Mouse (Mus musculus) monocyte, adult 5-6 weeks (primary cell): Measurements from ENCODE around the gene Tlr5. TPM values are rescaled to one million over a fixed set of nuclear protein-coding genes. Genes with fewer than 3 reads are reported as not detected.

Experiments used
- ATAC-seq: fragments of 153-309, 156-312 bp; replicated peaks from 2 replicates; pipeline ENCODE4 v1.8.0; 2017; ENCODE audit warnings: mild to moderate bottlenecking; ENCODE audit not compliant: low TSS enrichment, insufficient number of reproducible peaks, severe bottlenecking, poor library complexity, low FRiP score
- total RNA-seq: library from RNA; stranded (forward); fragments of 200-1000, 200-491, 200-594 nt; gene quantifications from 3 replicates; pipeline ENCODE4 v1.2.3, GENCODE M21; 2017

Gene Tlr5
- total RNA-seq: 0.48 to 0.53 TPM in 2 of 3 replicates, not detected in the other

GRCm38 (mm10) chr1:182954287-182955046 lies at the start of gene Tlr5:
Gene Tlr5 (plus strand): TSS chr1:182954788.
- ATAC-seq: no peak

GRCm38 (mm10) chr1:182905669-182906068 lies 48.9 kb upstream of the Tlr5 start:
- no peak for ATAC-seq

- peak; percentile 74 for ATAC-seq
Observed at GRCm38 (mm10) chr1:182908050-182909036, 46.2 kb upstream of the Tlr5 start.

GRCm38 (mm10) chr1:182909066-182909465 lies 45.5 kb upstream of the Tlr5 start:
- ATAC-seq: no peak

- no peak for ATAC-seq
Observed at GRCm38 (mm10) chr1:182909596-182909995, 45.0 kb upstream of the Tlr5 start.

- no peak for ATAC-seq
Observed at GRCm38 (mm10) chr1:182912591-182912990, 42.0 kb upstream of the Tlr5 start.

GRCm38 (mm10) chr1:182914121-182914908 lies 40.3 kb upstream of the Tlr5 start:
- ATAC-seq: no peak

- no peak for ATAC-seq
Observed at GRCm38 (mm10) chr1:182916166-182916565, 38.4 kb upstream of the Tlr5 start.

- no peak for ATAC-seq
Observed at GRCm38 (mm10) chr1:182918718-182919346, 35.8 kb upstream of the Tlr5 start.

- peak; percentile 85 for ATAC-seq
Observed at GRCm38 (mm10) chr1:182922824-182923223, 31.8 kb upstream of the Tlr5 start.

DNA sequence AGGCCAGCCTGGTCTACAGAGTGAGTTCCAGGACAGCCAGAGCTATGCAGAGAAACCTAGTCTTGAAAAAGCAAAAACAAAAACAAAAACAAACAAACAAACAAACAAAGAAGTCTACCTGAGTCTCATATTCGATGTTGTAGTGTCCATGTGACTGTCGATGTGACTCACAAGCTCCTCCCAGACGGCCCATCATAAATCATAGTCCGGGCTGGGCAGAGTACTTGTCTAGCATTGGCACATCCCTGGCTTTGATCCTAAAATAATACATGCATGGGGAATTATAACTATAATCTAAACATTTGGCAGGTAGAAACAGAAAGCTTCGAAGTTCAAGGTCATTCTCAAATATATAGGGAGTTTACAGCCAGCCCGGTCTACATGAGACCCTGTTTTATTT lies 28.1 kb upstream of the Tlr5 start:
- no peak for ATAC-seq

DNA sequence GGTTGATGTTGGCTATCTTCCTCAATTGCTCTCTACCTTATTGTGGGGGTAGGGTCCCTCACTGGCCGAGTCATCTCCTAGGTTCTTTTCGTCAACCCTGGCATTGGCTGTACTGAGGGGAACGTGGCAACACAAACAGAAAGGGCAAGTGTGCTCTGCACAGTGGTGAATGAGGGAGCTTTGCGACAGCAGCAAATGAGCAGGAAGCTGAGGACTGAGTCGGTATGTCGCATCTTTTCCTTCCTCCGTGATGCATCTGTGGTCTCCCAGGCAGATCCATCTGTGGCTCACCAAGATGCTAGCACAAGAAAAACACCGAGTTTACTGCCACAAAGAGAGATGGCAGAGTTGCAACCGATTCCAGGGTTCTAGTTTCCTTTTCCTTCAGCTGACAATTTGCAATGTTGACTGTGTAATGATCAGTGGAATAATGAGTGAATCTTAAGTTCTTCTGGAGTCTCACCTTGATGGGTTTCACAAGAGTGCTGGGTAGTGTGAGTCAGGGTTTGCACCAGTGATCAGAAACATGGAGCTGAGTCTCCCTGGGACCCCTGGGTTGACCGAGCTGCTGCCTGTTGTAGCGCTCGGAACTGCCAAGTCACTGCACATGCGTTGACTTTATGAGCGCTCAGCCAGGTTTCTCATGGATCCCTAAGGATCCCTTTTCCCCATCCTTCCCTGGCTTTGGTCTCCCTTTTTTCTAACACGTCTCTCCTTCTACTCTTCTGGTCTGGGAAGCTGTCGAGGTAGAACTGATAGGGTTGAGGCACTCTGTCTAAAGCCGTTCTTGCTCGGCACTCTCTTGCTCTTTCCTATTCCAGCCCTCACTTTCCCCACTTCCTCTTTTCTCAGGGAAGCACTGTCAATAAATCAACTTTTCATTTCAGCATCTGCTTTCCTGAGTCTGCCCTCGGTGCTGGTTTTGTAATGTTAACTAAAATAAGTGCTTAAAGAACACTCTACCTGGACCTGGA lies 26.4 kb upstream of the Tlr5 start:
- ATAC-seq: 0 out of 2 replicates have a peak, but pooled peaks have one; percentile 58

DNA sequence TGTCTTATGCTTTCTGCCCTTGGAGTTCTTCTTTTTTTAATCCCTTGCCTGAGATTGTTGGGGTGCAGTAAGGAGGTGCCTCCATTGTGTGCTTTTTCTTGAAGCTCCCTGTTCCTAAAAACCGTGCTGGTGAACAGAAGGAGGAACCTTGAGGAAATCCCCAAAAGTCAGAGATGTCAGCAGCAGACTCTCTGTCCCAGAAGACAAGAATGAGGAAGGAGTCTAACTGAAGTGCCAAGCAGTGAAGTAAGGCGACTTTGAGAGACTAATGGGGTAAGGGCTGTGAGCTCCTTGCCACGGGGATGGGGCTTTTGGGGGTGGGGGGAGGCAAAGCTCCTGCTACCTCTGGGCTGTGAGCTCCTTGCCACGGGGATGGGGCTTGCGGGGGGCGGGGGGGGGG lies 19.1 kb upstream of the Tlr5 start:
- ATAC-seq: no peak

DNA sequence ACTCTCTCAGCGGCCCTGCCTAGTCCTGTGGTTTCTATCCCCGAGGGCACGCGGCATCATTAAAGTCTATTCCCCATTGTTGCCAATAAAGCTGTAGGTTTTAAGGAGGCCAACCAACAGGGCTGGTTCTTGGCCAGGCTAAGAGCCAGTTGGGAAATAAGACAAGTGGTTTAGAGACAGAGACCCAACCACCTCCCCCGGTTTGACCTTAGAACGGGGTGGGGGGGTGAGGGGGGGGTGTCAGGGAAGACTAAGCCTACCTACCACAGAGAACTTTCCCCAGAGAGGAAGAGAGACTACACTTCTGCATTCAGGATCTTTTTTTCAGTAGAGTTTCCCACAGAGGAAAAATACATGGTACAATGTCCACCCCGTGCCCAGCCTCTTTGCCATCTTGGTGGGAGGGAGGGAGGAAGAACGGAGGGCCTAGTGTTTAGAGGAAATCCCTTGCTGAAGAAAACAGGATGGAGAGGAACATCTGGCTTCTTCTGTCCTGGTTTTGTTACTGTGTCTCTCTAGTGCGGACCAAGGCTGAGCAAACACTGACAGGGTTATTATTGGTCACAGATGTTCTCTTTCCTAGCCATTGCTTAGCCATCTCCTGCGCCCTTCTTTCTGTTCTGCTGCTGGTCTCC lies 17.0 kb upstream of the Tlr5 start:
- no peak for ATAC-seq

DNA sequence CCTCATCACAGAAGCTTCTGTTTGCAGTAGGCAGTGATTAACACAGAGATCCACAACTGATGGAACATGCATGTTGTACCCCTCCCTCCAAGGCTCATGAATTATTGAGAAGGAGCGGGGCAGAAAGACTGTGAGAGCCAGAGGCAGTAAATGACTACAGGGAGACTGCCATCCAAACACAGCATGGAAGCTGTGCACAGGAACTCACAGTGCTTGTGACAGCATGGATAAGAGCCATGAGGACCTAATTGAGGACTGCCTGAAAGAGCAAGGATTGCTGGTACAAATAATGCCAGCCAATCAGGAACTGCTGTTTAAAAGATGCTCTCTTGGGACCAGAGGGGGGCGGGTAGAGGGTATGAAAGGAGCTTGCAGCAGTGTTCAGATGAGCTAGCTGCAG lies 12.7 kb upstream of the Tlr5 start:
- ATAC-seq: no peak

DNA sequence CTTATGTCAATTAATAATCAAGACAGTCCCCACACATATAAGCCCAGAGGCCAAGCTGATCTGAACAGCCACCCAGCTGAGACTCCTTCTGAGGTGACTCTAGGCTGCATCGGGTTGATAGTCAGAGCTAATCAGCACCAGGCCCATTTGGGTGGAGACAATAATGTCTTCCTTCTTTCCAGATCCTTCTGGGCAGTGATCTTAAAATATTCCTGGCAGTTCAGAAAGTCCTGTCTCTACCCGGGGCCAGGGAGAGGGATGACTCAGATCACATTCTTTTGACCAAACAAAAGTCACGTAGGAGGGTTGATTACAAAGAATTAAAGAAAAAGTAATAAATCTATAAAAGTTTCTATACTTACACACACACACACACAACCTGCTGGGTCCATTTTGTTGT lies 10.7 kb upstream of the Tlr5 start:
- no peak for ATAC-seq

- ATAC-seq: peak; percentile 45; the same call in 1 of the 2 replicates
Observed at GRCm38 (mm10) chr1:182944638-182945037, 9.9 kb upstream of the Tlr5 start.
